Mouse (Mus musculus) left cerebral cortex, adult 8-10 months (tissue): ENCODE measurements around the gene Srsy. TPM values are rescaled to one million over a fixed set of nuclear protein-coding genes. Genes with fewer than 3 reads are reported as not detected.
"Not testable (repeated sequence)": the region's sequence is repeated elsewhere in the genome, so short reads cannot be mapped to it uniquely, and the experiment has no call there.

Experiments
- DNase-seq, 2 experiments: peaks; one replicate each; pipeline ENCODE4 v3.0.0; 2022; ENCODE audit warnings: low spot score in 2 of 2
- total RNA-seq, 4 experiments: library from RNA; stranded (reverse); gene quantifications; 2 replicates each; pipeline ENCODE4 v1.2.4; 2022

Gene Srsy
- not detected for total RNA-seq

GRCm38 (mm10) chrY:17937230-17937629 is at the start of gene Srsy:
Gene Srsy, minus strand, starts transcription at chrY:17937330.
- DNase-seq: not testable (repeated sequence)

Other genes starting within 250 kb of the Srsy start
- not detected for gene Gm21904, start 91.1 kb downstream of the Srsy start, total RNA-seq
- not detected for gene Gm20772, start 62.6 kb downstream of the Srsy start, total RNA-seq
- gene Gm20831, start 62.6 kb downstream of the Srsy start, total RNA-seq: not detected
- gene Gm21764, start 124.5 kb upstream of the Srsy start, total RNA-seq: not detected
- gene Ssty1, start 151.8 kb upstream of the Srsy start, total RNA-seq: not detected